Mouse (Mus musculus) forebrain, embryonic 12.5 days (tissue): ENCODE results near the gene Actr5. TPM values are rescaled to one million over a fixed set of nuclear protein-coding genes. Genes with fewer than 3 reads are reported as not detected.

Experiments used
- ATAC-seq: fragments of 200-750 bp; cut with Nextera tagmentation; 2 replicates; pipeline ENCODE4 v1.8.0; 2017; ENCODE audit warnings: moderate TSS enrichment; ENCODE audit not compliant: low FRiP score
- H3K27ac ChIP-seq: fragments of 300-500 bp; sonication (generic); 2 replicates; pipeline ENCODE4 v1.5.1; 2016; ENCODE audit warnings: mild to moderate bottlenecking
- H3K27me3 ChIP-seq: fragments of 300-500 bp; sonication (generic); 2 replicates; pipeline ENCODE4 v1.6.1; 2016; ENCODE audit warnings: mild to moderate bottlenecking
- H3K36me3 ChIP-seq: fragments of 300-500 bp; sonication (generic); replicated peaks from 2 replicates; pipeline ENCODE4 v1.6.1; 2016; ENCODE audit warnings: mild to moderate bottlenecking
- H3K4me1 ChIP-seq: fragments of 300-500 bp; sonication (generic); 2 replicates; pipeline ENCODE4 v1.6.1; 2016
- H3K4me2 ChIP-seq: fragments of 300-500 bp; sonication (generic); 2 replicates; pipeline ENCODE4 v1.6.1; 2016; ENCODE audit warnings: mild to moderate bottlenecking, moderate library complexity
- H3K4me3 ChIP-seq: fragments of 300-500 bp; sonication (generic); replicated peaks from 2 replicates; pipeline ENCODE4 v1.5.1; 2016; ENCODE audit warnings: mild to moderate bottlenecking
- H3K9ac ChIP-seq: fragments of 300-500 bp; sonication (generic); 2 replicates; pipeline ENCODE4 v1.6.1; 2016; ENCODE audit warnings: mild to moderate bottlenecking
- H3K9me3 ChIP-seq: fragments of 300-500 bp; sonication (generic); 2 replicates; pipeline ENCODE4 v1.6.1; 2016
- WGBS: fragments of 180-500 bp; shearing (Covaris S2); methylation state at CpG from one replicate; pipeline ENCODE4 v1.1.7; 2016; 5-methylcytosine and 5-hydroxymethylcytosine counted together
- polyA plus RNA-seq: library from polyadenylated mRNA; unstranded; fragments of >200 nt; fragmentation: Nextera tagmentation; extraction: Ambion mirVana; gene quantifications from 2 replicates; pipeline ENCODE4 v1.2.1, GENCODE M21; 2016

Actr5 gene
- polyA plus RNA-seq, 1 experiment from 2014 or later: 22.6 TPM

DNA sequence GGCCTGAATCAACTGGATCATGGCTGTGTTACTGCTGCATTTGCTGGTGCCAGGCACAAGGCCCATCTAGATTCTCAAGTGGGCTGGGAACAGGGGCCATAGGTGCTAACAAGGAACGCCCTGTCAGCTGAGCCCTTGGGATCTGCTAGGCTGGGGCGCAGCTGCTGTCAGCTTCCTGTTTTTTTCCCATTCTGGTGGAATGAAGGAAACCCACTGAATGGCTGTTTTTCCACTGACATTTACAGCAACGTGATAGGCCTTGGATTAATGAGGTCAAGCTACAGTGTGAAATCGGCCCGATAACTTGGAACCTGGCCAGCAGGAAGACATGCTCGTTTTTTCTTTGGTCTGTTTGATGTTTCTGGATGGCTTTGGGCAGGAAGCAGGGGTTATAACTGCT lies 48.1 kb downstream of the Actr5 start:
- no peaks in the 10 kb centered on the region for H3K36me3 ChIP-seq
- no peak overlapping the region for H3K9ac ChIP-seq
- peaks cover 32% of the 10 kb centered on the region for H3K27me3 ChIP-seq
- no peak overlapping the region for H3K4me2 ChIP-seq
- WGBS: 34% methylated on average over 6 of the region's 6 CpGs
- H3K27ac ChIP-seq: peak overlapping the region; percentile 61
- H3K9me3 ChIP-seq: no peaks in the 10 kb centered on the region
- no peak overlapping the region for H3K4me3 ChIP-seq
- peaks cover 26% of the 10 kb centered on the region for H3K4me1 ChIP-seq
- peak; percentile 42; the same call in 1 of the 2 replicates for ATAC-seq

DNA sequence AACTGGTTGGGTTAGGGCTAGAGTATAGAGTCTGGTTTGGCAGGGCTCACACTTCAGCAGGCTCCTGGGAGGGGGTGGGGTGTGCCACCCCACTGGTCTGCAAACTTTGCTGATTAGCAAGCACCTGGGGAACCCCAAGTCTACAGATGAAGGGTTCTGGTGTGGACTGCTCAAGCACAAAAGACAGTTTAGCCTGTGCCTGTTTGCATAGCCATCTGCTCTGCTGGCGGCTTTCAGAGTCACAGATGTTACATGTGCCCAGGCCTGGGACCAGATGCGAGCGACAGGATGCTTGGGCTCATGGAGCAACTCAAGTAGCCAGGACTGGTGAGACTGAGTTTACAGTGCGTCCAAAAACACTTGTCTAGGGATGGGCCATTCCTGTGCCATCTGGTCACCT lies 48.8 kb downstream of the Actr5 start:
- H3K4me3 ChIP-seq: no peak overlapping the region
- peak overlapping the region; percentile 61 for H3K27ac ChIP-seq
- ATAC-seq: peak; percentile 42; the same call in 1 of the 2 replicates
- peaks cover 20% of the 10 kb centered on the region for H3K4me1 ChIP-seq
- H3K27me3 ChIP-seq: peaks cover 26% of the 10 kb centered on the region
- no peaks in the 10 kb centered on the region for H3K36me3 ChIP-seq
- H3K4me2 ChIP-seq: no peak overlapping the region
- no peak overlapping the region for H3K9ac ChIP-seq
- no peaks in the 10 kb centered on the region for H3K9me3 ChIP-seq
- WGBS: 84% methylated on average over 4 of the region's 4 CpGs

DNA sequence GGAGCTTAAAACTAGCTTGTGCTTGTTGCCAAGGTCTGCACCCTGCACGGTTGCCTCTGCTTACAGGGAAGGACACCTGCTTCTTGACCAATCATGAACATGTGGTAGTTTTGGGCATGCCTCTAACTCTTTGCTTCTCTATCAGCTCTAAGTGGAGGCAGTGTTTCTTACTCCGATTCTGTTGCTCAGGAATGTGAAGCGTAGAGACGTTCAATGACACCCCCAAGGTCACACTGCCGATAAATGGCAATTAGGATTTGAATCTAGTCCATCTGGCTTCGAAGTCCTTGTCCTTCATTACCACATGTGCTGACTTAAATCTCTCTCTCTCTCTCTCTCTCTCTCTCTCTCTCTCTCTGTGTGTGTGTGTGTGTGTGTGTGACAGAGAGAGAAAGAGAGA lies 49.4 kb downstream of the Actr5 start:
- no peaks in the 10 kb centered on the region for H3K9me3 ChIP-seq
- 0 out of 2 replicates have a peak overlapping the region, but pooled peaks have one; percentile 61 for H3K27ac ChIP-seq
- no peak for ATAC-seq
- no peaks in the 10 kb centered on the region for H3K36me3 ChIP-seq
- WGBS: 77% methylated on average over 6 of the region's 6 CpGs
- no peak overlapping the region for H3K4me3 ChIP-seq
- H3K9ac ChIP-seq: no peak overlapping the region
- H3K4me1 ChIP-seq: peaks cover 15% of the 10 kb centered on the region
- no peak overlapping the region for H3K4me2 ChIP-seq
- peaks cover 19% of the 10 kb centered on the region for H3K27me3 ChIP-seq

DNA sequence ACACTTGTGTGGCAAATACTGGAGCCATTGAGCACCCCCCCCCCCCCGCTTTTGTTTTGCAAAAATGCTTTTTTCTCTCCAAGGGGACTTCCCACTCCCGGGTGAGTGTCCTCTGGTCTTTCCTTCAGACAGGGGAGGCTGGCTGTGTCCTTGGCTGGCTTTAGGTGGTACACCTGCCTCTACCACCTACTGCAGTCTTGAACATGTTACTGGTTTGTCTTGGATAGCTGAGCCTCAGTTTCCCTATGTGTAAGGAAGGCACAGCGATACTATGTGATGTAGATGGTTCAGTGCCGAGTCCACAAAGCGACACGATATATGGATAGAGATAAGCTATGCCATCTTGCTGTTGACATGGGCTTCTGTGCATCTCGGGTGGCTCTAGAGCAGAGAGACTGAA lies 50.1 kb downstream of the Actr5 start:
- Histone ChIP-seq H3K27ac (no peak overlapping the region), H3K4me3 (no peak overlapping the region), H3K4me1 (peaks cover 15% of the 10 kb centered on the region), H3K36me3 (no peaks in the 10 kb centered on the region), H3K27me3 (peaks cover 13% of the 10 kb centered on the region), H3K4me2 (no peak overlapping the region), H3K9ac (no peak overlapping the region), H3K9me3 (no peaks in the 10 kb centered on the region)
- no peak for ATAC-seq
- 88% methylated on average over 7 of the region's 7 CpGs for WGBS

DNA sequence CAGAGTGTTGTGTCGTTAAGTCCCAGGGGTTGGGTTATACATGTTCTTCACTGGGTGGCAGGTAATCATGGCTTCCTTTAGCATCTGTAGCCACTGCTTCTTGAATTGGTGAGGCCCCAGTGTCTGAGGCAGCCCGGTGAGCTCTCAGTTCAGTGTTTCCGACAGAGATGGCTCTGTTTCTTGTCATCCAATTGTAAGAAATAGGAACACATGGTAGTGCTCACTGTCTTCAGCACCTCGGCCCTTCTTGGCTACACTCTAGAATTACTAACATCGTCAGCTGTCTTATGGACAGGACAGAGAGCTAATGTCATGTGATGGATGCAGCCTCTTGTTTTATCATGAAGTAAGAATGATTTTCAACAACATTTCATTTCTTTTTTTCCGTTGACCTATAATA lies 50.5 kb downstream of the Actr5 start:
- H3K4me2 ChIP-seq: no peak overlapping the region
- H3K27ac ChIP-seq: no peak overlapping the region
- no peak overlapping the region for H3K9ac ChIP-seq
- no peak overlapping the region for H3K4me3 ChIP-seq
- 91% methylated on average over 6 of the region's 6 CpGs for WGBS
- H3K36me3 ChIP-seq: no peaks in the 10 kb centered on the region
- no peaks in the 10 kb centered on the region for H3K9me3 ChIP-seq
- H3K4me1 ChIP-seq: peaks cover 18% of the 10 kb centered on the region
- no peak for ATAC-seq
- peaks cover 9% of the 10 kb centered on the region for H3K27me3 ChIP-seq

DNA sequence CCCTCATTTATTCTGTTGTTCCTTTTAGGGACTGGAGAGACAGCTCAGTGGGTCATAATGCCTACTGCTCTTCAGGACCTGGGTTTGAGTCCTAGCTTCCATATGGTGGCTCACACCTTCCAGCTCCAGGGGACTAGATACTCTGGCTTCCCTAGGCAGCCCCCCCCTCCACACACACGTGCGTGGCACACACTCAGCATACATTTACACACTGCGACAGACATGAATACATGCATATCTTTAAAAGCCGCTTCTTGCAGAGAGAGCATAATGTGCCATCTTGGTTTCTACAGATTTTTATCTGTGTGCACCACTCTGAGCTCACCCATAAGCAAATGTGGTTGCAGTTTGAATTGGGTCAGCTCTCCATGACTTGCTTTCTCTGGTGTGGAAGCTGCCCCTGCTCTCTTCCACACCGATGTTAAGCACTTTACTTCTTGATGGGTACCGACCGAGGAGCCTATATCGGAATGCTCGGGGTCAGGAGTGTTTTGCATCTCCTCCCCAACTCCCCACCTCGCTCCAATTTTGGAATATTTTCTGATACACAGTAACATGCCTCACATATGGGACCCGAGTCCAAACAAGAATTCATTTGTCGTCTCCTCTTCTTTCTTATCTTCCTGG lies 51.3 kb downstream of the Actr5 start:
- Histone ChIP-seq H3K27me3 (0 out of 2 replicates have a peak, but pooled peaks cover under 1% of the 10 kb centered on the region), H3K4me2 (no peak overlapping the region), H3K27ac (no peak overlapping the region), H3K9ac (no peak overlapping the region), H3K36me3 (no peaks in the 10 kb centered on the region), H3K4me1 (peaks cover 22% of the 10 kb centered on the region), H3K4me3 (no peak overlapping the region), H3K9me3 (no peaks in the 10 kb centered on the region)
- no peak for ATAC-seq
- WGBS: 86% methylated on average over 12 of the region's 12 CpGs

DNA sequence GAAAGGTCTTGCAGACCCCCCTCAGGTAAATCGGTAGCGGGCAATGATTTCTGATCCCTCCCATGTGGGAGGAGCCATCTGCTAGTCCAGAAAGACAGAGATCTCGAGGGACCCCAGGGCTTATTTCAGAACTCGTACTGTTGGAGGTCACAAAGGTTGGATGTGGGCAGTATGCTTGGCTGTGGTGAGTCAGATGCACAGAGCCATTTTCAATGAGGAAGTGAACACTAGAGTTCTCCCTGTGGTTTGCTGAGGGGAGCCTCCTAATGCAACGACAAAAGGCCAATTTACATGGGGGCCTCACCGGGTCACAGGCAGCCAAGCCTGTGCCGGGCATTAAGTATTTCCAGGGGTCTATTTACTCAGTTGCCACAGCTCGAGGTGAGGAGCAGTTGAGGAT lies 53.3 kb downstream of the Actr5 start:
- Histone ChIP-seq H3K4me3 (no peak overlapping the region), H3K36me3 (no peaks in the 10 kb centered on the region), H3K27me3 (no peaks in the 10 kb centered on the region), H3K4me2 (no peak overlapping the region), H3K4me1 (peaks cover 21% of the 10 kb centered on the region), H3K27ac (no peak overlapping the region), H3K9ac (no peak overlapping the region), H3K9me3 (no peaks in the 10 kb centered on the region)
- WGBS: 75% methylated on average over 8 of the region's 8 CpGs
- no peak for ATAC-seq

DNA sequence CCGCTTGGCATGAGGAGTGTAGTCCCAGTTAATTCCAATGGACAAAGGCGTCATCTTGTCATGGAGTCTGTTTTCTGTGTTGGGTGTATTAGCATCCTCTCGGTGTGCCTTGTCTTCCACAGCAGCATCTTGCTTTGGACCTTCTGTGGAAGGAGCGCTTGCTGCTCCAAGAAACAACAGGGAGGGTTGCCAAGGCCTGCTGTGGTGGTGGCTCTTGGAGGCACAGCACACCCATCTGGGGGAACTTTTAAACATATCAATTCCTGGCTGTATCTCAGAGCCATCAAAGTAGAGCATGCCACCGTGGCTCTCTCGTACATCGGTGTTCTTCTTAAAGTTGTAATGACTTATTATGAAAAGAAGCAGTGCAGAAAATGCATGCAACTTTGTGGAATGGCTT lies 54.4 kb downstream of the Actr5 start:
- Histone ChIP-seq H3K9me3 (no peaks in the 10 kb centered on the region), H3K27ac (no peak overlapping the region), H3K4me1 (peaks cover 19% of the 10 kb centered on the region), H3K4me3 (no peak overlapping the region), H3K4me2 (no peak overlapping the region), H3K27me3 (no peaks in the 10 kb centered on the region), H3K36me3 (no peaks in the 10 kb centered on the region), H3K9ac (no peak overlapping the region)
- 94% methylated on average over 7 of the region's 7 CpGs for WGBS
- no peak for ATAC-seq

DNA sequence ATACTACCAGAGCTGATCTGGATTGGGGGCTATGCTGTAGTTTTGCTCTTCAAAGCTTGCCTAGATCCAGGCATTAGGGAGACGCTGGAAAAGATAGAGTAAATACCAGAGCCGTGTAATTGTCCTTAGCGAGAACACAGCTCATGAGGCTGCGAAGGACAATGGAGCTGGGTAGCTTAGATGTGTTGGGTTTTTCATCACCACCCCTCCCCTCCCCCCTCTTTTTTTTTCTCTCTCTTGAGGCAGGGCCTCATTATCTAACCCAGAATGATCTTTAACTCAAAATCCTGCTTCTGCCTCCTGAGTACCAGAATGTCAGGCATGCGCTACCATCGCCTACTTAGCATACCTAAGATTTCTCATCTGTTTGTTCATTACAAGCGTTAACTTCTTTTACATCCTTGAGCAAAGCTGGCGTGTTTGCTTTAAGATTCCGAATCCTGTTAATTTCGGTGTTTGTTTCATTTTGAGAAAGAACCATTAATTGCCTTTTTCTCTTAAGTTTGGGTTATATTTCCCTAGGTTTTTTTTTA lies 55.7 kb downstream of the Actr5 start:
- H3K4me1 ChIP-seq: peaks cover 19% of the 10 kb centered on the region
- no peak for ATAC-seq
- H3K4me3 ChIP-seq: no peak overlapping the region
- WGBS: 56% methylated on average over 10 of the region's 10 CpGs
- no peaks in the 10 kb centered on the region for H3K27me3 ChIP-seq
- H3K36me3 ChIP-seq: no peaks in the 10 kb centered on the region
- no peak overlapping the region for H3K9ac ChIP-seq
- no peaks in the 10 kb centered on the region for H3K9me3 ChIP-seq
- H3K4me2 ChIP-seq: no peak overlapping the region
- H3K27ac ChIP-seq: no peak overlapping the region

DNA sequence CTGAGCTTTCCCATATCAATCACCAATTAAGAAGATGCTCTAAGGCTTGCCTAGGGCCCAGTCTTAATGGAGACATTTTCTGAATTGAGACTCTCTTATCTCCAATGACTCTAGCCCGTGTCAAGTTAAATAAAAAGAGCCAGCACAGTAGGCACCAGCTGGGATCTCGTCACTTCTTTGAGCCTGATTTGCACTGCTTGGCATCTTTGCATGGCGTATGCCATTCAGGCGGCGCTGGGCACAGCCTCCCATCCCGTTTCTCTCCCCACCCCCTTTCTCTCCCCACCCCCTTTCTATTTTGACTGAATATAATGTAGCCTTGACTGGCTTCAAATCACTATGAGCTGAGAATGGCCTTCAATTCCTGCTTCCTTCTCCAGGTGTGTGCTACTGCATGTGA lies 57.0 kb downstream of the Actr5 start:
- WGBS: 68% methylated on average over 6 of the region's 6 CpGs
- no peak overlapping the region for H3K27ac ChIP-seq

DNA sequence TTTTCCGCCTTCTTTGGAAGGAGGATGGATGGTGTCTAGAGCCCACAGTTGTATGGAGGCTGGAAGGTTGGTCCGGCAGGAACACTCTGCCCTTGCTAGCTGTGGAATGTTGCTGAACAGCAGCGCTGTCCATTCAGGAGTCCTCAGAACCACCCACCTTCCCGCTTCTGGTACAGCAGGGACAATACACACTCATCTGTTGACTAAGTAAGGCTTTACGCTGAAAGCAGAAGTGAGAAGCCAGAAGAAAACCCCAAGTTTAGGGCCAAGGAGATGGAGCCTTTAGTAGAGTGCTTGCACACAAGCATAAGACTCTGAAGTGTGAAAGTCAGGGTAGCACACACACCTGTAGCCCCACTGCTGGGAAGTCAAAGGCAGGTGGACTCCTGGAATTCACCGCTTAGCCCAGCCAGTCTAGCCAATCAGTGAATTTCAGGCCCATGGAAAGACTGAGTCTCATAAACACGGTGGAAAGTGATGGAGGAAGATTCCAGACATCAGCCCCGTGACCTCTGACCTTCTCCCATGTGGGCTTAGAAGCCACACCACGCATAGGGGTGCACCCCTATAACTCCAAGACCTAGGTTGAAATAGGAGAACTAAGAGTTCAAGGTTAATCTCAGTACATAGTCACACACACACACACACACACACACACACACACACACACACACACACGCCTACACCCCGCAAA lies 57.8 kb downstream of the Actr5 start:
- Histone ChIP-seq H3K4me3 (no peak overlapping the region), H3K9me3 (no peaks in the 10 kb centered on the region), H3K4me2 (no peak overlapping the region), H3K9ac (no peak overlapping the region), H3K27ac (no peak overlapping the region), H3K27me3 (no peaks in the 10 kb centered on the region), H3K4me1 (peaks cover 19% of the 10 kb centered on the region), H3K36me3 (no peaks in the 10 kb centered on the region)
- WGBS: 65% methylated on average over 11 of the region's 11 CpGs
- ATAC-seq: no peak

More for the DNA sequence above, 57.0 kb downstream of the Actr5 start:
- no peak for ATAC-seq
- H3K9me3 ChIP-seq: no peaks in the 10 kb centered on the region
- no peak overlapping the region for H3K9ac ChIP-seq
- H3K27me3 ChIP-seq: no peaks in the 10 kb centered on the region
- H3K4me2 ChIP-seq: no peak overlapping the region
- H3K36me3 ChIP-seq: no peaks in the 10 kb centered on the region
- H3K4me3 ChIP-seq: no peak overlapping the region
- peaks cover 19% of the 10 kb centered on the region for H3K4me1 ChIP-seq

DNA sequence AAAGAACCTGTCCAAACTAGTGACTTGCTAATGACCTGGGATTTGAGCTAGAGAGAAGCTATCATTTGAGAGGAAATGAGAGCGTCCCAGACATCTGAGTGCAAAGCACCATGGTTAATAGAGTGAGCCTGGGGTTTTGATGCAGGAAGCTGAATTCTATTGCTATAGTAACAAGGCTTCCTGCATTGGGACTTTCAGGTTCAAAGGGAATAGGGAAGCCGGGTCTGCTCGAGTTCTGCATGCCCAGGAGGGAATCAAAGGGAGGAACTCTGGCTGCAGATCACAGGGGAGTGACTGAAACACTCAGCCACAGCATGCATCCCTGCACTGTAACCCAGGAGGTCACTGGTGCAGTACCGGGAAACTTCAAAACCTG lies 58.3 kb downstream of the Actr5 start:
- Histone ChIP-seq H3K4me1 (peaks cover 23% of the 10 kb centered on the region), H3K4me2 (no peak overlapping the region), H3K27me3 (no peaks in the 10 kb centered on the region), H3K9me3 (no peaks in the 10 kb centered on the region), H3K4me3 (no peak overlapping the region), H3K9ac (no peak overlapping the region), H3K36me3 (no peaks in the 10 kb centered on the region), H3K27ac (no peak overlapping the region)
- ATAC-seq: no peak
- 37% methylated on average over 4 of the region's 4 CpGs for WGBS
